Mouse (Mus musculus) spleen, postnatal 4 days (tissue): ENCODE data around the gene Grb7.
A peak's percentile ranks its signal among the peaks of the same experiment; 100 is the strongest.

Experiments
- DNase-seq, 2 experiments: peaks; one replicate each; pipeline ENCODE4 v3.0.0; 2022; ENCODE audit warnings: low spot score in 2 of 2

The Grb7 gene

GRCm38 (mm10) chr11:98472696-98473095, 26.5 kb downstream of the Grb7 start:
- DNase-seq, result no peak

DNA sequence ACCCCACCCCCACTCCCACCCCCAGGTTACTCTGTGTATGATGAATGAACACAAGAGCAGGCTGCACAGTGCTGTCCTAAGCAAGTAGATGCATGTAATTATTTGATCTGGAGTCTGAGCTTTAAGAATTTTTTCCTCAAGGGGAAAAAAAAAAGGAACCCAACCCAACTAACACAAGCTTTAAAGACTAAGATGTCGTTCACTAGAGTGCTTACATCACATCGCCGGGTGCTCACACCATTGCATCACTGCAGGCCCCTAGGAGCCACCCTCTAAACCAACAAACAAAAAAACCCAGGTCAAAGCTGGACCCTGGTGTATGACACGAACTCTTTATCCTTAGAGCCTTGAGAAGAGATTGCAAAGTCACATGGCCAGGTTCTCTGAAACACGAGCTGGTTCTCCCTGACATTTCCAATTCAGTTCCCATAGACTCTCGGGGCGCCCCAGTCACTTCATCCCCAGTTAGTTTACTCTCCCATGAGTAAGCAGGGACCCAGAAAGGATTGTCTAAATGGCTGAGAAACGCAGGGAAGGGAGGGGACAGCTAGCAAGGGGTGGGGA, 27.8 kb downstream of the Grb7 start:
- no peak for DNase-seq

DNA sequence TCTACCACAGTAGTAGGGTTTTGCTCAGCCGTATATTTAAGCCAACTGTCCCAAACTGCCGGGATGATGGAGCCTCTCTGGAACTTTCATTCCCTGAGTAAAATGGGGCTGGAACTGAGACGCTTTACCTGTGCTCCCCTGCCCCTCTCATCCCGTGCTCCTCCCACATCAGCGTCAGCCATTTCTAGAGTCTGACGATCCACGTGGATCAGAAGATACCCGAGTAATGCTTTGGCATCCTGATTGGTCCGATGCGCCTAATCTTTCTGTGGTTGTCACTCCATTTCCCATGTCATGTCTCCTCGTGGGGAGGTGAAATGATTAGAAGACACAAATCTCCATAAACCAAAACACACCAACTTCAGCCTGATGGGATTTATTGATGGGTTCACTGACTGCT, 28.8 kb downstream of the Grb7 start:
- DNase-seq, result no peak

- DNase-seq, result no peak
Measured at GRCm38 (mm10) chr11:98475630-98476433, 29.6 kb downstream of the Grb7 start.

DNA sequence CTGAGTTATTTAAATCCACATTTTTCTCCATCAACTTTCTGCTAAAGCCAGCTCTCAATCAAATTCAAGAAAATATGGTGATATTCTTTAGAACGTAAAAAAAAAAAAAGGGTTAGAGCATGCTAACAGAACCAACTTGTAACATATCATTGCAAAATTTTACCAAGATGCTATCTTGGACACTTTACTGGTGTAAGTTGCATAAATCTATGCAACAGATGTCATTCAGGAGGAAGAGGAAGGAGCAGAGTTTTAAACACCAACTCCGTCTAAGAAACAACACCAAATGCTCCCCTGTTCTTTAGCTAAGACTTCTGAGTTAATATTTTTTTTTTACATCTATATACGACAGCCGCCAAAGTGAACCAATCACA, 30.2 kb downstream of the Grb7 start:
- no peak for DNase-seq

GRCm38 (mm10) chr11:98477011-98477701, 31.0 kb downstream of the Grb7 start:
- no peak for DNase-seq

DNA sequence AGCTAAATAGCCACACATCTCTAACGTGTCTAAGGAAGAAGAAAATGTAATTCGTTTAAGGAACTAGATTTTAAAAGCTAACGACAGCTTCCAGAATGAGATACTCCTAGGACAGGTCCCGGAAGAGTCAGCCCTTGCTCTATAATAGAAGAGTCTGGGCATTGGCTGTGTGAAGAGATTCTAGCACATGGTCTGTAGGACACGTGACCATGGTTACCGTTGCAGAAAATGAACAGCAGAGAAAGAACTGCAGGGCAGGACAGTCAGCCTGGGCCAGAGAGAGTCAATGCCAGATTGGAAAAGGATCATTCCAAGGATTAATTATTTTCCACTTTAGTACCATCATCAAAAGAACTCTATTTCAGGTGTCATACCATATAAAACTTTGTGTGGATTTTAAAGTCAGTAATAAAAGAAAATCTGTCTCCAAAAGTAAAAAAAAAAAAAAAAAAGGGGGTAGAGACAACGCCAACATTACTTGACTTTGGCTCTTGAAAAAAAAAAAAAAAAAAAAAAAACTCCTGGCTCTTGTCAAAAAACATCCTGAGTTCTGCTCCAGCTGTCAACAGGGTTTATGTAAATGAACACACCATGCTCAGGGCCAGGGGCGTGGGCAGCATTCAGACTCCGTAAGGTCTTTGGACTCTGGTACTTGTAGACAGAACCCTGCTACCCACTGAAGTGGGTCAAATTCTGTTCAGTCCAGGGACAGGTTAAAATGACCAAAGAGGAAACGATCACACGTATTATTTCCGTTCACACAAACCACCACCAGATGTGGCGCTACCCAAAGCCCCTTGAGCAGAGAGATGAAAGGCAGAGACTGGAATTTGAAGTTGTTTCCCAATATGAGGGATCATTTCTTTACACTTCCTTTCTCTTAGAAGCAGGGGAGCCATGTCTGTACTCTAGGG, 33.1 kb downstream of the Grb7 start:
- no peak for DNase-seq

GRCm38 (mm10) chr11:98479940-98480497, 33.8 kb downstream of the Grb7 start:
- no peak for DNase-seq

DNA sequence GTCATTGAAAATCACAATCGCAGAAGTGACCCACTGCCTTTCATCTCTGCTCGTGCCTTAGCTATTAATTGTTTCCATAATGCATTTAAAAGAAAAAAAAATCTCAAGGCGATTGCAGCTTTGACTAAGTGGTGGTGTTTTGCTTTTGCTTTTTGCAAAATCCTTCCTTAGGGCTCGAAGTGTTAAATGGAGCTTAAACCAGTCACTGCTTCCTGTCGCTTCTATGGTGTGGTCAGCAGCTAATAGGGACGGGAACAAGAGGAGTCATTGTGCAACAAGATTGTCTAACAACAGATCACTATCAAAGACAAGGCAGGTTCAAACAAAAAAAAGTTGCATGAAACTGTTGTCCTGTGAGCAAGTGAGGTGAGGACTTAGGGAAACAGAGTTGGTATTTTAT, 35.0 kb downstream of the Grb7 start:
- no peak for DNase-seq

- DNase-seq, result peak in 1 of 2 experiments; percentile 51
Measured at GRCm38 (mm10) chr11:98482067-98482466, 35.9 kb downstream of the Grb7 start.

DNA sequence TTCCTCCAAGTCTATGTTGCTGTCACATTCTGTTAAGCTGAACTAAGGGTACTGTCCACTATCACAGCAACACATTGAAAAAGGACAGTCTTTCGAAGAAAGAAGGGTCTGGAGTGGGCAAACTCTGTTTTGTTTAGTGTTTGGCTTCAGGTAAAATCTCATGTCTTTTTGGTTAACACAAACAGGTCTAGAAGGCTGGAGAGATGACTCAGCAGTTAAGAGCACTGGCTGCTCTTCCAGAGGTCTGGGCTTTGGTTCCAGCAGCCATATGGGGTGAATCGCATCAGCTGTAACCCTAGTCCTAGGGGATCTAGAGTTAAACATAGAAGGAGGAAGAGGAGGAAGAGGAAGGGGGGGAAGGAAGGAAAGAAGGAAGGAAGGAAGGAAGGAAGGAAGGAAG, 39.6 kb downstream of the Grb7 start:
- DNase-seq, result no peak

DNA sequence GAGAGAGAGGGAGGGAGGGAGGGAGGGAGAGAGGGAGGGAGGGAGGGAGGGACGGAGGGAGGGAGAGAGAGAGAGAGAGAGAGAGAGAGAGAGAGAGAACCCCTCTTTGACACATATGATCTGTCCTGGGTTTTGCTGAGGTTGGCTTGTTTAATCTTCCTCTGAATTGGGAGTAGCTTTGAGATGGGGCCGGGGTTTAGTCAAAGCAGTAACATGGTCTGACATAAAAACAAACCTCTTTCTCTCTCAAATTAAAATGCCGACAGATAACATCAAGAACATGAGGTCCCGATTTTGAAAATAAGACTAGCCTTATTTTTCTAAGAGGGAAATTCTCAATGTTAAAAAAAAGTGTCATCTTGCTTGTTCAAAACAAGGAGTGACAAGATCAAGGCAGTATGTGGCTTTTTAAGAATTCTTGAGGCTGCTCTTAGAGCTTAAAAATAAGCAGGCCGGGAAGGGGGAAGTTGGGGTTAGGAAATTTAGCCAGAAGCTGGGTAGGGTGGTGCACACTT, 41.4 kb downstream of the Grb7 start:
- DNase-seq, result no peak

GRCm38 (mm10) chr11:98488540-98489234, 42.5 kb downstream of the Grb7 start:
- DNase-seq, result peak in 1 of 2 experiments; percentile 54

- no peak for DNase-seq
Measured at GRCm38 (mm10) chr11:98491571-98491970, 45.4 kb downstream of the Grb7 start.

DNA sequence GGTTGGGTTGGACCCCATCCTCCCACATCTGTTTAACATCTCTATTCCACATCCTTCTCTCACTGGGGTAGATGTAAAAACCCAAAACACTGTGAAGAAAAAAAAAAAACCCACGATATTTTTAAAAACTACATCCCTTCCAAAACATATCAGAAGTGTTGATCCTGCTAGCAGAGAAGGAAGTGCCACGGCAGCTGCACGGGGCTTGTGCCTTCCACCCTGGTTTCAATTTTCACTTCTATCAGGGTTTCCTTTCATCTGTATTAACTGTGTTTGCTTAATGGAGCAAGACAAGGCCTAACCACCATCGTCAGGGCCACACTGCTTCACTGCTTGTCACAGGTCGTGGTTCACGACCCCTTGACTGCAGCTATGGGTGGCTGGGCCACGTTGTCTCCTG, 46.8 kb downstream of the Grb7 start:
- peak in 1 of 2 experiments; percentile 39 for DNase-seq

DNA sequence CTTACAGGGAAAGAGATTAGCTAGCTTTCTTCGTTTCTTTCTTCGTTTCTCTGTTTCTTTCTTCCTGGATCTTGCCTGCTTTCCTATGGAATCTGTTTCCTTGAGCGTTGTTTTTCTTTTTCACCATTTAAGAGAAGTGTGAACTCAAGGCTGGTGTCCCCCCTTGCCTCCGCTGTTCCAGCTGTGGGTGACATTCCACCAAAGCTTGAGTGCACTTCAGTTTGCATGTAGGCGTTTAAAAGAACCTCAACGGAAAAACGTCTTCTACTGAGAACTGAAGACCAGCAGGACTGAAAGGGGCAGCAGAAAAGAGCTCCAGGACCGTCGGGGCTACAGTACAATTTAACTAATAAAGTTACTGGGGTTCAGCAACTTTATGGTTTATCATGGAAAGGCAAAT, 47.2 kb downstream of the Grb7 start:
- no peak for DNase-seq

DNA sequence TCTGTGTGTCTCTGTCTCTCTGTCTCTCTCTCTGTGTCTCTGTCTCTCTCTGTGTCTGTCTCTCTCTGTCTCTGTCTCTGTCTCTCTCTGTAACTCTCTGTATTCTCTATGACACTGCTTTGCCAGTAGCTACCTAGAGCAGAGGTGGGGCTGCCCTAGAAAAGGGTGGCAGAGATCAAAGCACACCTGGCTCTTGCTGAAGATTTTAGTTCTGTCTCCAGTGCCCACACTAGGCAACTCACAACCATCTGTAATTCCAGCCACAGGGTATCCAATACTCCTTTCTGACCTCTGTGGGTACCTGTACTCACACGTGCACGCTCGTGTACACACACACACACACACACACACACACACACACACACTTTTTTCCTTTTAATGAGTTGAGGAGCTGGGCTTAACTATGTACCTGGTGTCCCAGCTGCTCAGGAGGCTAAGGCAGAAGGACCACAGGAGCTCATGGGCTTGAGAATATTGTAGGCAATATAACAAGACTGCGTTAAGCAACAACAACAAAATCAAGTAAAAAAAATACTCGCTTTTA, 49.1 kb downstream of the Grb7 start:
- no peak for DNase-seq

DNA sequence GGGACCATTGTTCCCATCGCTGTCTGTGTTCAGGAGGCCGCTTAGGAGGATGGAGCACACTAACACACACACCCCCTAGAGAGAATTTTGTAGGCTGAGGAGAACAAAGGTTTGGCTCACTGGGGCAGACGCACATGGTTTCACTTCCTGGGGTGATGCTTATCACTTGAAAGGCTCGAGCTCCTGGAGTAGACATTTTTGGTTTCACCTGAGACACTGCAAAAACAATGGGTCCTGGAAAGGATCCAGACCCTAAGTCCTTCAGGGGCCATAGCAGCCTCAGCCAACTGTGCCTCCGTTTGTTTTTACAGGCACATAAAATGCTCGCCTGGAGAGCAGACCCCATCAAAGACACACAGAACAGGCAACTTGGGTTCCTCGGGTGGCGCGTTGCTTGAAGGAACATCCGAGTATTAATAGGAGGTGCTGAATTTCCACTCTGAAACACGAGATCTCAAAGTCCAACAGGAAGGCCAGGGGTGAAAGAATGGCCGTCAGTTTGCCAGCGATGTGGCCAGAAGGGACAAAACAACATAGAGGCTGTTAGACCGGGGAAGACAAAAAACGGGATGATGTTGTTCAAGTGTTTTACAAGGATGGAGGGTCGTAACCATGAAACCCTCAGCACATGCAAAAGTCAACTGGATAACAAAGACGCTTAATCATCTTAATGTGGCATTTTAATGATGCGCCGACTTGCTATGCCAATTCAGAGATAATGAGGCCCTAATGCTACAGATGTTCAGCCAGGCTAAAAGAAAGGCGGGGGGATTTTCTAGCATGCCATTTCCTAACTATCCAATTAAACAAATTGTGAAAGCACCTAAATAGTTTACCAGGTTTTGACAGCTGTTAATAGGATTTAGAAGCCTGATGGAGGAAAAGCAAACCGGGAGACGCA, 51.4 kb downstream of the Grb7 start:
- no peak for DNase-seq

DNA sequence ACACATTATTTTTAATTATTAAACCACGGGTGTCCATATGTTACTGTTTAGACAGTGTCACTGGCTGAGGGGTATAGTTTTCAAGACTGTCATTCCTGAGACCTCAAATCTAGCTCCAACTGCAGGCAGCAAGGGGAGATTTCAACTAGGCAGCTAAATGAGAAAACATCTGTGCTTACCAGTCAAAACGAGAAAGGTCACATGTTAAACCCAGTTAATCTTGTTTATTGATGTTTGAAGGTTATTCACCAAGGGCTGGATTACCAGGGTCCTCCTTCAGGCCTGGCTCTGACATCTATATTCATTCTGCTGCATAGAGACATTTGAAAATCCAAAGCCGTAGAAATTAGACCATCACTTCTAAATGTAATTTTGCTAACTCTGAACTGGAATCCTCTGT, 58.7 kb downstream of the Grb7 start:
- DNase-seq, result no peak
